Mouse (Mus musculus): Measurements from ENCODE around the gene B430305J03Rik. TPM values are rescaled to one million over a fixed set of nuclear protein-coding genes. Genes with fewer than 3 reads are reported as not detected.
A peak's percentile ranks its signal among the peaks of the same experiment; 100 is the strongest.

Gene B430305J03Rik
- polyA plus RNA-seq, 1 experiment from 2014 or later = not detected

- no peaks in the 10 kb centered on the region for H3K36me3 ChIP-seq (ENCODE audit: control insufficient read depth, insufficient read depth, low read length)
- H3K27me3 ChIP-seq (ENCODE audit: control insufficient read depth, insufficient read depth, low read length) = no peaks in the 10 kb centered on the region
- H3K27ac ChIP-seq (replicated peaks in 1 of 2; ENCODE audit: control insufficient read depth in 1 of 2, insufficient read depth in 1 of 2, low read depth in 2 of 2, low read length in 2 of 2) = no peak overlapping the region
- H3K4me1 ChIP-seq (ENCODE audit: control insufficient read depth in 2 of 2, insufficient read depth in 2 of 2, low read length in 2 of 2) = no peaks in the 10 kb centered on the region
- H3K9me3 ChIP-seq (ENCODE audit: control insufficient read depth, low read length) = no peaks in the 10 kb centered on the region
- H3K9ac ChIP-seq (ENCODE audit: low read length) = no peak overlapping the region
- no peak overlapping the region for H3K4me3 ChIP-seq (ENCODE audit: control insufficient read depth in 1 of 2, insufficient read depth in 1 of 2, low read depth in 1 of 2, low read length in 2 of 2)
- WGBS = 54% methylated on average over 1 of the region's 1 CpGs
- no peak overlapping the region for H3K4me2 ChIP-seq (ENCODE audit: low read length)
- no peak for ATAC-seq (ENCODE audit: insufficient number of reproducible peaks, insufficient read depth, low FRiP score, low read depth)
These were observed 16.3 kb downstream of the B430305J03Rik start for GRCm38 (mm10) chr3:61349433-61349832.

DNA sequence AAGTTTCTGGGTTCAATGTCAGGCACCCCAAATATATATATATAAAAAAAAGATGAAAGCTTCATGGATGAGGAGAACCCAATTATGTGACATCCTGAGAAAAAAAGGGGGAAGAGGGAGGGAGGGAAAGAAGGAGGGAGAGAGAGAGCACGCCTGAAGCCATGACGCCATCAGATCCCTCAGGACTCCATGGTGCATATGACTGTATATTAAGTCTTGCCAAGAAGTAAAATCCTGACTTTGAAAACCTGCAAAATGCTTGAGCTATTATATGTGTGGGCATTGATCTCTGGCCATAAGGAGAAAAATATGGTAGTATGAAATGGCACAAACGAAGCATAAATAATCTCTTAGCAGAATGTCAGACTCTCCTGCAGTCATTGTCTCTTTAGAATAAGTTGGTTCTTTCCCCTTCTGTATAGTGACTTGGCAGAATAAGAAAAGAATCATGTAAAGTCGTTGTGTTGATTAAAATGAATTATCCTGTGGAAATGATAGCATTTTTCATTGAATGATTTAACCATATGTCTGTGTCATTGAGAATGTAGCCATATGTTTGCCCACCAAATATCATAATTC lies 17.6 kb downstream of the B430305J03Rik start:
- Histone ChIP-seq H3K27me3 (ENCODE audit: control insufficient read depth, insufficient read depth, low read length) (no peaks in the 10 kb centered on the region), H3K27ac (replicated peaks in 1 of 2; ENCODE audit: control insufficient read depth in 1 of 2, insufficient read depth in 1 of 2, low read depth in 2 of 2, low read length in 2 of 2) (no peak overlapping the region), H3K4me2 (ENCODE audit: low read length) (no peak overlapping the region), H3K36me3 (ENCODE audit: control insufficient read depth, insufficient read depth, low read length) (no peaks in the 10 kb centered on the region), H3K9me3 (ENCODE audit: control insufficient read depth, low read length) (no peaks in the 10 kb centered on the region), H3K9ac (ENCODE audit: low read length) (no peak overlapping the region), H3K4me3 (ENCODE audit: control insufficient read depth in 1 of 2, insufficient read depth in 1 of 2, low read depth in 1 of 2, low read length in 2 of 2) (no peak overlapping the region), H3K4me1 (ENCODE audit: control insufficient read depth in 2 of 2, insufficient read depth in 2 of 2, low read length in 2 of 2) (no peaks in the 10 kb centered on the region)
- WGBS = 73% methylated on average over 4 of the region's 4 CpGs
- no peak for ATAC-seq (ENCODE audit: insufficient number of reproducible peaks, insufficient read depth, low FRiP score, low read depth)

GRCm38 (mm10) chr3:61345636-61346035 lies 20.1 kb downstream of the B430305J03Rik start:
- no peak for ATAC-seq (ENCODE audit: insufficient number of reproducible peaks, insufficient read depth, low FRiP score, low read depth)
- Histone ChIP-seq H3K36me3 (ENCODE audit: control insufficient read depth, insufficient read depth, low read length) (no peaks in the 10 kb centered on the region), H3K4me2 (ENCODE audit: low read length) (no peak overlapping the region), H3K4me3 (ENCODE audit: control insufficient read depth in 1 of 2, insufficient read depth in 1 of 2, low read depth in 1 of 2, low read length in 2 of 2) (no peak overlapping the region), H3K4me1 (ENCODE audit: control insufficient read depth in 2 of 2, insufficient read depth in 2 of 2, low read length in 2 of 2) (no peaks in the 10 kb centered on the region), H3K9me3 (ENCODE audit: control insufficient read depth, low read length) (no peaks in the 10 kb centered on the region), H3K27ac (replicated peaks in 1 of 2; ENCODE audit: control insufficient read depth in 1 of 2, insufficient read depth in 1 of 2, low read depth in 2 of 2, low read length in 2 of 2) (no peak overlapping the region), H3K27me3 (ENCODE audit: control insufficient read depth, insufficient read depth, low read length) (no peaks in the 10 kb centered on the region), H3K9ac (ENCODE audit: low read length) (no peak overlapping the region)
- 27% methylated on average over 1 of the region's 1 CpGs for WGBS

DNA sequence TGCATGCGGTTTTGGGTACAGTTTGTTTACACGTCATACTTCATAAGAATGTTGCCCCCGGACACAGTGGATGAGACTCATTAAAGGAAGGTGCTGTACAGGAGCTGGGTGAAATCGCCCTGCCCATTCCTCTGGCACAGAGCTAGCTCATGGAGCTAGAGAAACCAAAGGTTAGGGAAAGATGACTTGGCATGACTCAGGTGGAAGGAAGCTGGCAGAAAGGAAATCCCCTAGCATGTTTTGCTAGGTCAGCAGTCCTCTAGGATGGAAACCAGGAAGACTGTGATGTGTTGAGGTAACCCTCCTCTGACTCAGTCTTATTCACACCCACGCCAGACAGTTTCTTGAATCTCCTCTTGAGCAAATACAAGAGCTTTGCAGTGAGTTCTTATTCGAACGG lies 21.7 kb downstream of the B430305J03Rik start:
- Histone ChIP-seq H3K4me2 (ENCODE audit: low read length) (no peak overlapping the region), H3K27ac (replicated peaks in 1 of 2; ENCODE audit: control insufficient read depth in 1 of 2, insufficient read depth in 1 of 2, low read depth in 2 of 2, low read length in 2 of 2) (peak overlapping the region in 1 of 2 experiments; percentile 42; a peak in 2 of 4 replicates), H3K4me1 (ENCODE audit: control insufficient read depth in 2 of 2, insufficient read depth in 2 of 2, low read length in 2 of 2) (no peaks in the 10 kb centered on the region), H3K9ac (ENCODE audit: low read length) (no peak overlapping the region), H3K9me3 (ENCODE audit: control insufficient read depth, low read length) (no peaks in the 10 kb centered on the region), H3K4me3 (ENCODE audit: control insufficient read depth in 1 of 2, insufficient read depth in 1 of 2, low read depth in 1 of 2, low read length in 2 of 2) (no peak overlapping the region), H3K27me3 (ENCODE audit: control insufficient read depth, insufficient read depth, low read length) (no peaks in the 10 kb centered on the region), H3K36me3 (ENCODE audit: control insufficient read depth, insufficient read depth, low read length) (no peaks in the 10 kb centered on the region)
- peak; percentile 77 for ATAC-seq (ENCODE audit: insufficient number of reproducible peaks, insufficient read depth, low FRiP score, low read depth)
- 58% methylated on average over 7 of the region's 7 CpGs for WGBS

DNA sequence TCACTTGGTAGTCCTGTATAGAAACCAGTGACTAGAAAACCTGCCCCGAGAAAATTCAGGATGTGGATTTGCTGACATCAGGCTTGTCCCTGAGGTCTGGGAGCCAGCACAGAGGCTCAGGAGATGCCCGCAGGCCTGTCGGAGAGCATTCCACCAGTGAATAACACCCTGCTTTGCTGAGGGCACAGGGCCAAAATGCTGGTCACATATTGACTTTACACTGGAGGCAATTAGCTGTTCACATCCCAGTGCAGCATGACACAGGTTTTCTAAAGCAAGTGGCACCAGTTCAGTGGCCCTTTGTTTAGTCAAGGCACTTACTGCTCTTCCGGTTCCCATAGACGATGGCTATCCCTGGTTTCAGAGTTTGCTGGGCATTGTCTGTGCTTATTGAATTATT lies 25.4 kb downstream of the B430305J03Rik start:
- no peak overlapping the region for H3K9ac ChIP-seq (ENCODE audit: low read length)
- H3K36me3 ChIP-seq (ENCODE audit: control insufficient read depth, insufficient read depth, low read length) = no peaks in the 10 kb centered on the region
- no peaks in the 10 kb centered on the region for H3K9me3 ChIP-seq (ENCODE audit: control insufficient read depth, low read length)
- no peaks in the 10 kb centered on the region for H3K27me3 ChIP-seq (ENCODE audit: control insufficient read depth, insufficient read depth, low read length)
- H3K27ac ChIP-seq (replicated peaks in 1 of 2; ENCODE audit: control insufficient read depth in 1 of 2, insufficient read depth in 1 of 2, low read depth in 2 of 2, low read length in 2 of 2) = no peak overlapping the region
- WGBS = 73% methylated on average over 5 of the region's 5 CpGs
- H3K4me2 ChIP-seq (ENCODE audit: low read length) = no peak overlapping the region
- H3K4me3 ChIP-seq (ENCODE audit: control insufficient read depth in 1 of 2, insufficient read depth in 1 of 2, low read depth in 1 of 2, low read length in 2 of 2) = no peak overlapping the region
- ATAC-seq (ENCODE audit: insufficient number of reproducible peaks, insufficient read depth, low FRiP score, low read depth) = no peak
- no peaks in the 10 kb centered on the region for H3K4me1 ChIP-seq (ENCODE audit: control insufficient read depth in 2 of 2, insufficient read depth in 2 of 2, low read length in 2 of 2)

- 77% methylated on average over 3 of the region's 3 CpGs for WGBS
These were observed 28.5 kb downstream of the B430305J03Rik start for GRCm38 (mm10) chr3:61337230-61337629.

GRCm38 (mm10) chr3:61336205-61336604 lies 29.5 kb downstream of the B430305J03Rik start:
- Histone ChIP-seq H3K9ac (ENCODE audit: low read length) (no peak overlapping the region), H3K4me3 (ENCODE audit: control insufficient read depth in 1 of 2, insufficient read depth in 1 of 2, low read depth in 1 of 2, low read length in 2 of 2) (no peak overlapping the region), H3K36me3 (ENCODE audit: control insufficient read depth, insufficient read depth, low read length) (no peaks in the 10 kb centered on the region), H3K27ac (replicated peaks in 1 of 2; ENCODE audit: control insufficient read depth in 1 of 2, insufficient read depth in 1 of 2, low read depth in 2 of 2, low read length in 2 of 2) (no peak overlapping the region), H3K4me1 (ENCODE audit: control insufficient read depth in 2 of 2, insufficient read depth in 2 of 2, low read length in 2 of 2) (no peaks in the 10 kb centered on the region), H3K9me3 (ENCODE audit: control insufficient read depth, low read length) (no peaks in the 10 kb centered on the region), H3K27me3 (ENCODE audit: control insufficient read depth, insufficient read depth, low read length) (no peaks in the 10 kb centered on the region), H3K4me2 (ENCODE audit: low read length) (no peak overlapping the region)
- no peak for ATAC-seq (ENCODE audit: insufficient number of reproducible peaks, insufficient read depth, low FRiP score, low read depth)
- WGBS = 14% methylated on average over 2 of the region's 2 CpGs

More at GRCm38 (mm10) chr3:61337230-61337629, 28.5 kb downstream of the B430305J03Rik start:
- H3K4me1 ChIP-seq (ENCODE audit: control insufficient read depth in 2 of 2, insufficient read depth in 2 of 2, low read length in 2 of 2) = no peaks in the 10 kb centered on the region
- ATAC-seq (ENCODE audit: insufficient number of reproducible peaks, insufficient read depth, low FRiP score, low read depth) = no peak
- H3K36me3 ChIP-seq (ENCODE audit: control insufficient read depth, insufficient read depth, low read length) = no peaks in the 10 kb centered on the region
- H3K9me3 ChIP-seq (ENCODE audit: control insufficient read depth, low read length) = no peaks in the 10 kb centered on the region
- no peak overlapping the region for H3K27ac ChIP-seq (replicated peaks in 1 of 2; ENCODE audit: control insufficient read depth in 1 of 2, insufficient read depth in 1 of 2, low read depth in 2 of 2, low read length in 2 of 2)
- no peak overlapping the region for H3K4me2 ChIP-seq (ENCODE audit: low read length)
- H3K9ac ChIP-seq (ENCODE audit: low read length) = no peak overlapping the region
- no peak overlapping the region for H3K4me3 ChIP-seq (ENCODE audit: control insufficient read depth in 1 of 2, insufficient read depth in 1 of 2, low read depth in 1 of 2, low read length in 2 of 2)
- H3K27me3 ChIP-seq (ENCODE audit: control insufficient read depth, insufficient read depth, low read length) = no peaks in the 10 kb centered on the region

DNA sequence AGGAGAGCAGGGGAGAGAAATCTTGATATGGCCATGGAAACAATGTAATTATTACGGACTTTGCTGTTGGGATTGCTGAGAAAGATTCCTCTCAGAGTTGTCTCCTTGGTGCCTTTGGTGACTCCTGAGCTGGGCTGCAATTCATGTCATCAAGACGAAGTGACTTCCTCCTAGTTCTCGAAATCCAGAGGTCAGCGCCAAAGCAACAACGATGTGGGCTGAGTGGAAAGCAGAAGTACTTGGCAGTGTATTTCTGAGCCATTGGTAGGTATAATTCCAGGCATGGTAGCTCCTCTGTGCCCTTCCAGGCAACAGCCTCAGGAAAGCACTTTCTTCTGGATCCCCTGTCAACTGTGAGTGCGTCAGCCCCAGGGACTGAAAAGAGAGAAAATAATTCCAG lies 44.1 kb downstream of the B430305J03Rik start:
- ATAC-seq (ENCODE audit: insufficient number of reproducible peaks, insufficient read depth, low FRiP score, low read depth) = no peak
- H3K4me3 ChIP-seq (ENCODE audit: control insufficient read depth in 1 of 2, insufficient read depth in 1 of 2, low read depth in 1 of 2, low read length in 2 of 2) = no peak overlapping the region
- no peaks in the 10 kb centered on the region for H3K27me3 ChIP-seq (ENCODE audit: control insufficient read depth, insufficient read depth, low read length)
- no peaks in the 10 kb centered on the region for H3K36me3 ChIP-seq (ENCODE audit: control insufficient read depth, insufficient read depth, low read length)
- H3K4me1 ChIP-seq (ENCODE audit: control insufficient read depth in 2 of 2, insufficient read depth in 2 of 2, low read length in 2 of 2) = no peaks in the 10 kb centered on the region
- H3K27ac ChIP-seq (replicated peaks in 1 of 2; ENCODE audit: control insufficient read depth in 1 of 2, insufficient read depth in 1 of 2, low read depth in 2 of 2, low read length in 2 of 2) = no peak overlapping the region
- H3K9me3 ChIP-seq (ENCODE audit: control insufficient read depth, low read length) = no peaks in the 10 kb centered on the region
- 78% methylated on average over 6 of the region's 6 CpGs for WGBS
- H3K9ac ChIP-seq (ENCODE audit: low read length) = no peak overlapping the region
- H3K4me2 ChIP-seq (ENCODE audit: low read length) = no peak overlapping the region
